Mouse (Mus musculus) mouse trophoblast stem cell (cell line): ENCODE results near the gene Trim60.
"Not testable (repeated sequence)": the region's sequence is repeated elsewhere in the genome, so short reads cannot be mapped to it uniquely, and the experiment has no call there.

Experiments
- in situ Hi-C, 2 experiments: fragments of 300-500 bp; cut with MseI, MboI; formaldehyde crosslinking; loops; 2 replicates in 1 of 2; 3 replicates in 1 of 2; pipeline ENCODE4 v1.15.1; 2025

Trim60 gene

GRCm38 (mm10) chr8:65018423-65018822 is at the start of gene Trim60, which contains the start of gene Trim61:
Gene Trim60 (minus strand): TSS chr8:65018584.
Gene Trim61 (minus strand): TSS chr8:65018523.
- in situ Hi-C loops: no loop called here

- in situ Hi-C loops: no loop called here
Observed at GRCm38 (mm10) chr8:65067694-65068472, 49.5 kb upstream of the Trim60 start.

GRCm38 (mm10) chr8:65067031-65067430 is 48.6 kb upstream of the Trim60 start:
- in situ Hi-C loops: no loop called here

GRCm38 (mm10) chr8:65065622-65066021 is 47.2 kb upstream of the Trim60 start:
- in situ Hi-C loops: no loop called here

GRCm38 (mm10) chr8:65064071-65064470 is 45.7 kb upstream of the Trim60 start:
- in situ Hi-C loops: no loop called here

GRCm38 (mm10) chr8:65062195-65062594 is 43.8 kb upstream of the Trim60 start:
- in situ Hi-C loops: no loop called here

- in situ Hi-C loops: no loop called here
Observed at GRCm38 (mm10) chr8:65056722-65057121, 38.3 kb upstream of the Trim60 start.

- in situ Hi-C loops: no loop called here
Observed at GRCm38 (mm10) chr8:65053968-65054367, 35.6 kb upstream of the Trim60 start.

GRCm38 (mm10) chr8:65053554-65053953 is 35.2 kb upstream of the Trim60 start:
- in situ Hi-C loops: no loop called here

- in situ Hi-C loops: no loop called here
Observed at GRCm38 (mm10) chr8:65047801-65048200, 29.4 kb upstream of the Trim60 start.

- in situ Hi-C loops: no loop called here
Observed at GRCm38 (mm10) chr8:65047193-65047592, 28.8 kb upstream of the Trim60 start.

GRCm38 (mm10) chr8:65046565-65046964 is 28.2 kb upstream of the Trim60 start:
- in situ Hi-C loops: no loop called here

- in situ Hi-C loops: loop anchor here in 1 of 2 experiments (10.0 kb wide), 1 partner anchor 48 kb away; no protein-coding TSS in a partner anchor
Observed at GRCm38 (mm10) chr8:65037117-65037533, 18.7 kb upstream of the Trim60 start, which contains the start of gene Apela. Gene Apela (minus strand): TSS chr8:65037336.

GRCm38 (mm10) chr8:65034136-65034535 is 15.8 kb upstream of the Trim60 start:
- in situ Hi-C loops: loop anchor here in 1 of 2 experiments (10.0 kb wide), 1 partner anchor 51 kb away; no protein-coding TSS in a partner anchor

- in situ Hi-C loops: loop anchor here in 1 of 2 experiments (10.0 kb wide), 1 partner anchor 52 kb away; no protein-coding TSS in a partner anchor
Observed at GRCm38 (mm10) chr8:65033056-65033455, 14.7 kb upstream of the Trim60 start.

- in situ Hi-C loops: loop anchor here in 1 of 2 experiments (10.0 kb wide), 1 partner anchor 53 kb away; no protein-coding TSS in a partner anchor
Observed at GRCm38 (mm10) chr8:65032107-65032506, 13.7 kb upstream of the Trim60 start.

- in situ Hi-C loops: loop anchor here in 1 of 2 experiments (10.0 kb wide), 1 partner anchor 54 kb away; no protein-coding TSS in a partner anchor
Observed at GRCm38 (mm10) chr8:65030735-65031485, 12.5 kb upstream of the Trim60 start.

GRCm38 (mm10) chr8:65029776-65030175 is 11.4 kb upstream of the Trim60 start:
- in situ Hi-C loops: loop anchor here (10.0 kb wide), 1 partner anchor 55 kb away; no protein-coding TSS in a partner anchor

GRCm38 (mm10) chr8:65028959-65029686 is 10.7 kb upstream of the Trim60 start:
- in situ Hi-C loops: loop anchor here in 1 of 2 experiments (10.0 kb wide), 1 partner anchor 56 kb away; no protein-coding TSS in a partner anchor

GRCm38 (mm10) chr8:65022485-65022884 is 4.1 kb upstream of the Trim60 start:
- in situ Hi-C loops: loop anchor here in 1 of 2 experiments (5.0 to 10.0 kb wide), 2 partner anchors 62 to 85 kb away; no protein-coding TSS in a partner anchor

GRCm38 (mm10) chr8:65007616-65008015 is 10.8 kb downstream of the Trim60 start:
- in situ Hi-C loops: not testable (repeated sequence)
